Mouse (Mus musculus): ENCODE results near the gene Serpina1b. TPM values are rescaled to one million over a fixed set of nuclear protein-coding genes. Genes with fewer than 3 reads are reported as not detected.
A peak's percentile ranks its signal among the peaks of the same experiment; 100 is the strongest.
"Not testable (repeated sequence)": the region's sequence is repeated elsewhere in the genome, so short reads cannot be mapped to it uniquely, and the experiment has no call there.

Serpina1b gene
- polyA plus RNA-seq, 1 experiment: not detected

- not testable (repeated sequence) for H3K4me3 ChIP-seq (ENCODE audit: insufficient read depth, low read length); H3K4me1 ChIP-seq (ENCODE audit: control insufficient read depth, insufficient read depth, low read length); H3K27ac ChIP-seq (ENCODE audit: insufficient read depth, low read length)
Observed at GRCm38 (mm10) chr12:103735566-103735965, 94.6 kb downstream of the Serpina1b start.

DNA sequence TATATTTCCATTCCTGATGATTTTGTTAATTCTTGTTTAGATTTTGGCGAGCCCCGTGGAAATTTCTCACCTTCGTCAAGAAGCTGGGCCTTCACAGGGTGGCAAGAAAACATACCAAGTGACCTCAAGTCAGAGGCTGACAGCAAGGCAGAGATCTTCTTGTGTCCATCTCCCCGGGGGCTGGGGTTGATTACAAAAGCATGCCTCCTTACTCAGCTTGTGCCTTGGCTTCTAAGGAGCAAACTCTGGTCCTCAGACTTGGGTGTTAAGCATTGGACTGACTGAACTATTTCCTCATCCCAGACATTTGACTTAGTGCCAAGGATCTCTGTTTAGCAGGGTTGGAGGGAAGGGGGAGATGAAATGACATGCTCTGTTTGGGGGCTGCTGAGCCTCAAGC lies 95.1 kb downstream of the Serpina1b start:
- not testable (repeated sequence) for H3K4me3 ChIP-seq (ENCODE audit: insufficient read depth, low read length); H3K27ac ChIP-seq (ENCODE audit: insufficient read depth, low read length); H3K4me1 ChIP-seq (ENCODE audit: control insufficient read depth, insufficient read depth, low read length)

- no peak overlapping the region for H3K4me3 ChIP-seq (ENCODE audit: insufficient read depth, low read length)
- no peak overlapping the region for H3K27ac ChIP-seq (ENCODE audit: insufficient read depth, low read length)
- TF ChIP-seq CTCF (IDR thresholded peaks at IDR 0.05; ENCODE audit: borderline replicate concordance, insufficient read depth, low read length) (peak; percentile 19; the same call in 1 of the 2 replicates), POLR2A (IDR thresholded peaks at IDR 0.05; ENCODE audit: low read depth, low read length) (no peak)
- H3K4me1 ChIP-seq (ENCODE audit: control insufficient read depth, insufficient read depth, low read length): no peaks in the 10 kb centered on the region
Observed at GRCm38 (mm10) chr12:103711537-103711936, 118.6 kb downstream of the Serpina1b start.

DNA sequence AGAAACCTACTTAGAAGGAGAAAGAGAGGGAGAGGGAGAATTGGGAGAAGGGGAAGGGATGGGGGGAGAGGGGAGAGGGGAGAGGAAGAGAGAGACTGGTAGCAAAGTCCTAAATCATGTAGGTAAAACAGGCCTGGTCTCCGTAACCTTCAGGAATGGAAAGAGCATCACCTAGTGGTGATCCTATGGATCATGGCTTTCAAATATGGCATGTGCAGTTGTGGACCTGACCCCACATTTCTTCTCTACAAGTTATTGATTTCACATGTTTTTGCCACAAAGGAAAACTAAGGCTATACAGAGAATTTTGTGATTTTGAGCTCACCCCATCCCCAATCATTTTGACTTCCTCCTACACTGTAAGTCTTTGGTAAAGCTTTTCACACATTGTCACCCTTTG lies 119.8 kb downstream of the Serpina1b start:
- TF ChIP-seq CTCF (IDR thresholded peaks at IDR 0.05; ENCODE audit: borderline replicate concordance, insufficient read depth, low read length) (no peak), POLR2A (IDR thresholded peaks at IDR 0.05; ENCODE audit: low read depth, low read length) (no peak)
- no peaks in the 10 kb centered on the region for H3K4me1 ChIP-seq (ENCODE audit: control insufficient read depth, insufficient read depth, low read length)
- no peak overlapping the region for H3K27ac ChIP-seq (ENCODE audit: insufficient read depth, low read length)
- H3K4me3 ChIP-seq (ENCODE audit: insufficient read depth, low read length): no peak overlapping the region

DNA sequence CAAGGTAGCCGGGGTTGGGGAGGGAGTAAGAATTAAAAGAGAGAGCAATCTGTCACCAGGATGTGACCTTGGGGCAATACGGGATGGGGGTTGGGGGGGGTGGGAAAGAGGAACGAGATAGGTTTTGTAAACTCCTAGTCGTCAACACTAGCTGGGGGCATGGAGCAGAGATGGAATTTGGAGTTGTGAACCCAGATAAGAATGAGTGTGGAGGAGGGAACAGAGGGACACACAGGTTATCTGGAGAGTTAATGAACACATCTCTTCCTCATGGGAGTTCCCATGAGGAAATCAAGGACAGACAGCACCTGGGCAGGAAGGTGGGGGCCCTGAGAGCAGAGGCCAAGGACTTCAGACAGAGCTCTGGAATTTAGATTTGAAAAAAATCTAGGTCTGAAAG lies 124.1 kb downstream of the Serpina1b start:
- no peak for TF ChIP-seq POLR2A (IDR thresholded peaks at IDR 0.05; ENCODE audit: low read depth, low read length)
- Histone ChIP-seq H3K4me1 (ENCODE audit: control insufficient read depth, insufficient read depth, low read length) (no peaks in the 10 kb centered on the region), H3K27ac (ENCODE audit: insufficient read depth, low read length) (no peak overlapping the region), H3K4me3 (ENCODE audit: insufficient read depth, low read length) (no peak overlapping the region)

- H3K4me1 ChIP-seq (ENCODE audit: control insufficient read depth, insufficient read depth, low read length): no peaks in the 10 kb centered on the region
- no peak overlapping the region for H3K4me3 ChIP-seq (ENCODE audit: insufficient read depth, low read length)
- TF ChIP-seq POLR2A (IDR thresholded peaks at IDR 0.05; ENCODE audit: low read depth, low read length) (no peak), CTCF (IDR thresholded peaks at IDR 0.05; ENCODE audit: borderline replicate concordance, insufficient read depth, low read length) (no peak)
- H3K27ac ChIP-seq (ENCODE audit: insufficient read depth, low read length): no peak overlapping the region
Observed at GRCm38 (mm10) chr12:103705547-103705946, 124.6 kb downstream of the Serpina1b start.

GRCm38 (mm10) chr12:103700144-103700750 lies 129.9 kb downstream of the Serpina1b start:
- TF ChIP-seq CTCF (IDR thresholded peaks at IDR 0.05; ENCODE audit: borderline replicate concordance, insufficient read depth, low read length): no peak
- no peak for TF ChIP-seq POLR2A (IDR thresholded peaks at IDR 0.05; ENCODE audit: low read depth, low read length)
- no peaks in the 10 kb centered on the region for H3K4me1 ChIP-seq (ENCODE audit: control insufficient read depth, insufficient read depth, low read length)

DNA sequence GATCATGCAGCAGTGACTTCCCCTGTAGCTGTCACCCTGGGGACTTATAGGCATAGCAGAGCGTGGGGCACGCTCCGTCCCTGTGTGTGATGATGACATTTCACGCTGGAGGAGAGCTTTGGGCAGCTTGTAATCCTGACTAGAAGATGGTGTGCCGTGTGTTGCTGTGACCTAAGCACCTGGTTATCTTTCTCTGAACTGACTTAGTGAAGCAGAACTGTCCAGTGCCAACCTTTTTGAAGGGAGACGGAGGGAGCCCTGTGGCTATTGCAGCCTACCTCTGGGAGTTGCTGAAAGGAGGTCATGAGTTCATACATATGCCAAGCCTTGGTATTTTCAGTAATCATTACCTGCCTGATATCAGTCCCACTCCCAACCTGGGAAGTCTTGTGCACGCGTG lies 134.7 kb downstream of the Serpina1b start, which contains the start of gene Serpina1f:
Gene Serpina1f (minus strand): TSS at position 101 of the 400 bp plus-strand sequence.
- TF ChIP-seq CTCF (IDR thresholded peaks at IDR 0.05; ENCODE audit: borderline replicate concordance, insufficient read depth, low read length) (no peak), POLR2A (IDR thresholded peaks at IDR 0.05; ENCODE audit: low read depth, low read length) (no peak)
- Histone ChIP-seq H3K4me3 (ENCODE audit: insufficient read depth, low read length) (no peak within 1 kb of the TSS), H3K4me1 (ENCODE audit: control insufficient read depth, insufficient read depth, low read length) (no peaks in the 10 kb centered on the region), H3K27ac (ENCODE audit: insufficient read depth, low read length) (no peak within 1 kb of the TSS)

More at GRCm38 (mm10) chr12:103700144-103700750, 129.9 kb downstream of the Serpina1b start:
- Histone ChIP-seq H3K27ac (ENCODE audit: insufficient read depth, low read length) (no peak overlapping the region), H3K4me3 (ENCODE audit: insufficient read depth, low read length) (no peak overlapping the region)

DNA sequence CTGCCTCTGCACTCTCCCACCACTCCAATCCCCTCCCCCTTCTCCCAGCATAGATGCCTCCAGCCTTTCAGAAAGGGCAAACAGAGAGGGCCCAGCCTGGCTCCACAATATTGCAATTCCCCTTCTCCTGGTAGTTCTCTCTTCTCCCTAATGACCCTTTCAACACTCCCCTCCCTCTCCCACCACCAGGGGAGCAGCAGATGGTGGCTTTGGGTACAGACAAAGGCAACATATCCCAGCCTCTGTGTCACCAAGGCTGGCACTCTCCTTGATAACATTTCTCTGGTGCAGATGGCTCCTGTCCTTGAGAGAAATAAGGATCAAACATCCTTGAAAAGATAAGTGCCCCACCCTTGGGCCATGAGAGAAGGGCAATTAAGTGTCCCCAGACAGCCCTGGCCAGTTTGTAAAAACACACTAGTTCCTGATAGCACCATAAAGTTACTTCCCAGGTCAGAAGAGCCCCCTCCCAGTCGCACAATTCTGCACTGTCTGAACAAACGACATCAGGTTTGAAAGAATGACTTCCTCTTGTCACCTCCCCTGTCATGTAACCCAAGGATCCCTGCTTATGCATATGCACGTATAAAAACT lies 141.9 kb downstream of the Serpina1b start:
- Histone ChIP-seq H3K4me3 (ENCODE audit: insufficient read depth, low read length) (no peak overlapping the region), H3K4me1 (ENCODE audit: control insufficient read depth, insufficient read depth, low read length) (peaks cover 2% of the 10 kb centered on the region; the same call in 1 of the 2 replicates), H3K27ac (ENCODE audit: insufficient read depth, low read length) (no peak overlapping the region)
- TF ChIP-seq POLR2A (IDR thresholded peaks at IDR 0.05; ENCODE audit: low read depth, low read length) (no peak), CTCF (IDR thresholded peaks at IDR 0.05; ENCODE audit: borderline replicate concordance, insufficient read depth, low read length) (no peak)

DNA sequence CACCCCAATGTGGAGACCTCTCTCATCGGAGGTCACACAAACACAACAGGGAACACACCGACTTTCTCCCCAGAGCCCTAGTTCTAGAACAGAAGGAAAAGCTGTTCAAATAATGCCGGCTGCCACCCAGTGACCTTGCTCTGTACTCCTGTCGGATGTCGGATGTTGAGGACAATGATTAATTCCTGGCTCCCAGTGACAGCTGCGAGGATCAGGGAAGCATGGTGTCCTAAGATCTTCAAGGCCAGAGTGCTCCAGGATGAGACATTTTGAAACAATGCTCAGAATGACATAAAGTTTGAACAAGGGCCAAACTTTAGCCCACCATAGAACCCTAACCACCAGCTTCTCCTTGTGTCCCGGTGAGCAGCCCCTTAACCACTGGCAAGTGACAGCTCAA lies 143.2 kb downstream of the Serpina1b start:
- no peak for TF ChIP-seq POLR2A (IDR thresholded peaks at IDR 0.05; ENCODE audit: low read depth, low read length)
- no peak for TF ChIP-seq CTCF (IDR thresholded peaks at IDR 0.05; ENCODE audit: borderline replicate concordance, insufficient read depth, low read length)
- Histone ChIP-seq H3K4me1 (ENCODE audit: control insufficient read depth, insufficient read depth, low read length) (peaks cover 5% of the 10 kb centered on the region; the same call in 1 of the 2 replicates), H3K27ac (ENCODE audit: insufficient read depth, low read length) (no peak overlapping the region), H3K4me3 (ENCODE audit: insufficient read depth, low read length) (no peak overlapping the region)

Data from embryonic fibroblast, embryonic 13.5 days (primary cell).